Mouse (Mus musculus): ENCODE measurements around the gene Zbtb20. TPM values are rescaled to one million over a fixed set of nuclear protein-coding genes. Genes with fewer than 3 reads are reported as not detected.

Zbtb20 gene
- total RNA-seq, 4 experiments from 2014 or later: 90.8 to 101 (median 92.1) TPM

GRCm38 (mm10) chr16:43634037-43634436, 758.4 kb downstream of the Zbtb20 start:
- no peak for DNase-seq (ENCODE audit: low spot score in 2 of 2)

GRCm38 (mm10) chr16:43637241-43637640, 761.6 kb downstream of the Zbtb20 start:
- no peak for DNase-seq (ENCODE audit: low spot score in 2 of 2)

- DNase-seq (ENCODE audit: low spot score in 2 of 2): peak in 1 of 2 experiments; percentile 13
These were observed 762.8 kb downstream of the Zbtb20 start for GRCm38 (mm10) chr16:43638406-43639049.

- no peak for DNase-seq (ENCODE audit: low spot score in 2 of 2)
These were observed 765.5 kb downstream of the Zbtb20 start for GRCm38 (mm10) chr16:43641230-43641629.

- DNase-seq (ENCODE audit: low spot score in 2 of 2): no peak
These were observed 770.2 kb downstream of the Zbtb20 start for GRCm38 (mm10) chr16:43645879-43646278.

- DNase-seq (ENCODE audit: low spot score in 2 of 2): no peak
These were observed 771.3 kb downstream of the Zbtb20 start for GRCm38 (mm10) chr16:43646943-43647342.

GRCm38 (mm10) chr16:43647641-43648040, 772.0 kb downstream of the Zbtb20 start:
- DNase-seq (ENCODE audit: low spot score in 2 of 2): no peak

GRCm38 (mm10) chr16:43650355-43651080, 774.8 kb downstream of the Zbtb20 start:
- no peak for DNase-seq (ENCODE audit: low spot score in 2 of 2)

- no peak for DNase-seq (ENCODE audit: low spot score in 2 of 2)
These were observed 777.6 kb downstream of the Zbtb20 start for GRCm38 (mm10) chr16:43653288-43653687.

GRCm38 (mm10) chr16:43654269-43654668, 778.6 kb downstream of the Zbtb20 start:
- no peak for DNase-seq (ENCODE audit: low spot score in 2 of 2)

GRCm38 (mm10) chr16:43655183-43655787, 779.6 kb downstream of the Zbtb20 start:
- no peak for DNase-seq (ENCODE audit: low spot score in 2 of 2)

GRCm38 (mm10) chr16:43661576-43661975, 785.9 kb downstream of the Zbtb20 start:
- no peak for DNase-seq (ENCODE audit: low spot score in 2 of 2)

- DNase-seq (ENCODE audit: low spot score in 2 of 2): no peak
These were observed 786.7 kb downstream of the Zbtb20 start for GRCm38 (mm10) chr16:43662124-43663004.

GRCm38 (mm10) chr16:43663978-43664579, 788.4 kb downstream of the Zbtb20 start, which contains the start of gene Tigit:
Tigit (minus strand) TSS chr16:43664146.
- DNase-seq (ENCODE audit: low spot score in 2 of 2): no peak

- no peak for DNase-seq (ENCODE audit: low spot score in 2 of 2)
These were observed 789.2 kb downstream of the Zbtb20 start for GRCm38 (mm10) chr16:43664861-43665260.

- no peak for DNase-seq (ENCODE audit: low spot score in 2 of 2)
These were observed 792.6 kb downstream of the Zbtb20 start for GRCm38 (mm10) chr16:43668294-43668693.

- DNase-seq (ENCODE audit: low spot score in 2 of 2): no peak
These were observed 796.3 kb downstream of the Zbtb20 start for GRCm38 (mm10) chr16:43671972-43672371.

- DNase-seq (ENCODE audit: low spot score in 2 of 2): no peak
These were observed 797.0 kb downstream of the Zbtb20 start for GRCm38 (mm10) chr16:43672697-43673096.

GRCm38 (mm10) chr16:43674400-43674799, 798.7 kb downstream of the Zbtb20 start:
- no peak for DNase-seq (ENCODE audit: low spot score in 2 of 2)

- DNase-seq (ENCODE audit: low spot score in 2 of 2): no peak
These were observed 812.3 kb downstream of the Zbtb20 start for GRCm38 (mm10) chr16:43687968-43688367.

- no peak for DNase-seq (ENCODE audit: low spot score in 2 of 2)
These were observed 814.6 kb downstream of the Zbtb20 start for GRCm38 (mm10) chr16:43690211-43690690.

Data from gastrocnemius, adult 8-10 months (tissue).